Mouse (Mus musculus) MEL (cell line): ENCODE data around the gene Azi2. TPM values are rescaled to one million over a fixed set of nuclear protein-coding genes. Genes with fewer than 3 reads are reported as not detected.

Experiments used
- DNase-seq: peaks from one replicate; pipeline ENCODE4 v3.0.0; 2011; ENCODE audit warnings: low read depth, low spot score
- H3K27ac ChIP-seq: 2 replicates; pipeline ENCODE4 v1.5.1; 2012; ENCODE audit warnings: low read depth, mild to moderate bottlenecking, control low read depth, low read length, moderate library complexity; ENCODE audit not compliant: control insufficient read depth
- H3K27me3 ChIP-seq, 2 experiments: fragments of 150-350 bp in 1 of 2; sonication (generic) in 1 of 2; 2 replicates each; pipeline ENCODE4 v1.6.1; 2012; ENCODE audit warnings: low read length in 2 of 2, mild to moderate bottlenecking in 2 of 2, improper control_type of control experiment in 1 of 2, moderate library complexity in 1 of 2; ENCODE audit not compliant: insufficient read depth in 2 of 2, control insufficient read depth in 1 of 2
- H3K36me3 ChIP-seq, 2 experiments: 2 replicates each; pipeline ENCODE4 v1.6.1; 2012 to 2014; ENCODE audit warnings: low read length in 2 of 2, improper control_type of control experiment in 1 of 2, inconsistent platforms in 1 of 2, mild to moderate bottlenecking in 1 of 2; ENCODE audit not compliant: insufficient read depth in 2 of 2, control insufficient read depth in 1 of 2
- H3K4me1 ChIP-seq, 2 experiments: fragments of 150-350 bp in 1 of 2; sonication (generic) in 1 of 2; 2 replicates each; pipeline ENCODE4 v1.6.1; 2012; ENCODE audit warnings: low read length in 2 of 2, improper control_type of control experiment in 1 of 2, mild to moderate bottlenecking in 1 of 2; ENCODE audit not compliant: insufficient read depth in 2 of 2, control insufficient read depth in 1 of 2
- H3K4me3 ChIP-seq, 2 experiments: fragments of 150-350 bp in 1 of 2; sonication (generic) in 1 of 2; 2 replicates each; pipeline ENCODE4 v1.5.1; 2012; ENCODE audit warnings: low read depth in 2 of 2, low read length in 2 of 2, mild to moderate bottlenecking in 2 of 2, moderate library complexity in 2 of 2, control low read depth in 1 of 2, improper control_type of control experiment in 1 of 2; ENCODE audit not compliant: control insufficient read depth in 1 of 2, insufficient read depth in 1 of 2
- H3K79me2 ChIP-seq: 2 replicates; pipeline ENCODE4 v1.6.1; 2012; ENCODE audit warnings: mild to moderate bottlenecking, low read length, moderate library complexity; ENCODE audit not compliant: control insufficient read depth, poor library complexity, insufficient read depth
- H3K9ac ChIP-seq: 2 replicates; pipeline ENCODE4 v1.6.1; 2012; ENCODE audit warnings: low read depth, mild to moderate bottlenecking, control low read depth, low read length, moderate library complexity; ENCODE audit not compliant: control insufficient read depth, poor library complexity, severe bottlenecking
- H3K9me3 ChIP-seq: fragments of 150-350 bp; sonication (generic); replicated peaks from 2 replicates; pipeline ENCODE4 v1.6.1; 2012; ENCODE audit warnings: mild to moderate bottlenecking, low read length, improper control_type of control experiment, moderate library complexity; ENCODE audit not compliant: insufficient read depth
- BHLHE40 ChIP-seq: IDR thresholded peaks from 2 replicates; pipeline ENCODE4 v1.6.1; 2012; ENCODE audit warnings: low read depth, mild to moderate bottlenecking, inconsistent platforms, low read length, improper control_type of control experiment, borderline replicate concordance
- CHD1 ChIP-seq: IDR thresholded peaks from 2 replicates; pipeline ENCODE4 v1.6.1; 2012; ENCODE audit warnings: low read depth, mild to moderate bottlenecking, inconsistent platforms, low read length, improper control_type of control experiment
- EP300 ChIP-seq, 2 experiments: IDR thresholded peaks; 2 replicates each; pipeline ENCODE4 v1.6.1; 2011; ENCODE audit warnings: improper control_type of control experiment in 2 of 2, low read length in 2 of 2, low read depth in 1 of 2, mild to moderate bottlenecking in 1 of 2
- ETS1 ChIP-seq: IDR thresholded peaks from 2 replicates; pipeline ENCODE4 v1.6.1; 2012; ENCODE audit warnings: low read depth, mild to moderate bottlenecking, inconsistent platforms, low read length, improper control_type of control experiment, moderate library complexity
- GABPA ChIP-seq: IDR thresholded peaks from 2 replicates; pipeline ENCODE4 v1.6.1; 2012; ENCODE audit warnings: low read depth, mild to moderate bottlenecking, inconsistent platforms, low read length, improper control_type of control experiment, moderate library complexity
- GATA1 ChIP-seq: IDR thresholded peaks from 2 replicates; pipeline ENCODE4 v1.6.1; 2011; ENCODE audit warnings: low read depth, low read length, improper control_type of control experiment
- MAFK ChIP-seq: IDR thresholded peaks from 2 replicates; pipeline ENCODE4 v1.6.1; 2011; ENCODE audit warnings: low read depth, mild to moderate bottlenecking, low read length, improper control_type of control experiment, borderline replicate concordance
- MAZ ChIP-seq: IDR thresholded peaks from 2 replicates; pipeline ENCODE4 v1.6.1; 2012; ENCODE audit warnings: low read depth, mild to moderate bottlenecking, inconsistent platforms, low read length, improper control_type of control experiment
- MXI1 ChIP-seq: IDR thresholded peaks from 2 replicates; pipeline ENCODE4 v1.6.1; 2011; ENCODE audit warnings: mild to moderate bottlenecking, low read depth, low read length, improper control_type of control experiment
- MYB ChIP-seq: IDR thresholded peaks from 2 replicates; pipeline ENCODE4 v1.6.1; 2011; ENCODE audit warnings: mild to moderate bottlenecking, low read depth, low read length, improper control_type of control experiment
- MYC ChIP-seq: IDR thresholded peaks from 2 replicates; pipeline ENCODE4 v1.6.1; 2011; ENCODE audit warnings: low read depth, mild to moderate bottlenecking, low read length, improper control_type of control experiment, moderate library complexity
- NELFE ChIP-seq: IDR thresholded peaks from 2 replicates; pipeline ENCODE4 v1.6.1; 2011; ENCODE audit warnings: low read depth, low read length, improper control_type of control experiment
- SIN3A ChIP-seq: IDR thresholded peaks from 2 replicates; pipeline ENCODE4 v1.6.1; 2012; ENCODE audit warnings: low read length, improper control_type of control experiment, inconsistent platforms
- SMC3 ChIP-seq: IDR thresholded peaks from 2 replicates; pipeline ENCODE4 v1.6.1; 2011; ENCODE audit warnings: low read depth, low read length, improper control_type of control experiment
- TCF12 ChIP-seq: IDR thresholded peaks from 2 replicates; pipeline ENCODE4 v1.6.1; 2014; ENCODE audit warnings: low read depth, mild to moderate bottlenecking, inconsistent platforms, low read length, improper control_type of control experiment, moderate library complexity
- USF2 ChIP-seq, 2 experiments: IDR thresholded peaks; 2 replicates each; pipeline ENCODE4 v1.6.1; 2011 to 2012; ENCODE audit warnings: improper control_type of control experiment in 2 of 2, low read length in 2 of 2, borderline replicate concordance in 1 of 2, inconsistent platforms in 1 of 2, low read depth in 1 of 2, mild to moderate bottlenecking in 1 of 2; ENCODE audit not compliant: insufficient read depth in 1 of 2
- ZKSCAN1 ChIP-seq: IDR thresholded peaks from 2 replicates; pipeline ENCODE4 v1.6.1; 2012; ENCODE audit warnings: low read depth, mild to moderate bottlenecking, inconsistent platforms, low read length, improper control_type of control experiment, moderate library complexity
- polyA plus RNA-seq, 2 experiments: library from polyadenylated mRNA; stranded (reverse) in 1 of 2; unstranded in 1 of 2; fragments of >175 nt in 1 of 2; fragments of >200 nt in 1 of 2; gene quantifications; 2 replicates each; pipeline versions ENCODE4 v1.2.1 to v1.2.4; 2012; ENCODE audit warnings: low replicate concordance in 2 of 2, low read depth in 1 of 2; ENCODE audit not compliant: insufficient read length in 2 of 2, insufficient read depth in 1 of 2, missing spikeins in 1 of 2
- total RNA-seq: library from RNA; depleted of rRNA; stranded (reverse); fragments of 300-350 nt; gene quantifications from 2 replicates; pipeline ENCODE4 v1.2.3, GENCODE M21; 2012

Gene Azi2
- total and polyA plus RNA-seq, 3 experiments: 51.8 to 546 (median 60.7) TPM

DNA sequence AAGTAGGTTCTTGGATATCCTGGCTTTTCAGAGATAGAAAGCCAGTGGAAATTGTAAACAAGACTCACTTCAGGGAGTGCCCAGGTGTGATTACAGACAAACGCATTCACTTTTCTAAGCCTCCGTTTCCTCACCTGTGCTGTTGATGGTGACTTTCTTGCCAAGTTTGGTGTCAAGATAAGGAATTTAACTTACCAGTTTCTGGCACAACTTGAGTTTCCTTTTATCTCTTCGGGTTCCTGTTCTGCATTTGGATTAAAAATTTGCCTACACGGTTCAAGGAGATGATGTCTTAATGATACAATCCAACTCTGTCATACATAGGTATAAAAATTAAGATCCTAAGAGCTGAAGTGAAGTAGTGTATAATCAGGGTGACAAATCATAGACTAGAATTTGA, 2.4 kb downstream of the Azi2 start:
- peaks cover 10 to 22% of the 10 kb centered on the region in 2 experiments for H3K36me3 ChIP-seq
- TF ChIP-seq TCF12: peak; percentile 69
- peak; percentile 83 for TF ChIP-seq GATA1
- TF ChIP-seq MXI1: no peak
- TF ChIP-seq EP300 (IDR thresholded peaks at IDR 0.05; ENCODE audit: low read depth in 1 of 2, low read length in 2 of 2): peak; percentile 59 to 79; a peak in 3 of 4 replicates
- no peak for TF ChIP-seq NELFE
- TF ChIP-seq MYC: peak; percentile 38; the same call in 1 of the 2 replicates
- peak; percentile 49 for TF ChIP-seq SIN3A
- 0 out of 2 replicates have a peak, but pooled peaks have one; percentile 5 for TF ChIP-seq MAFK
- TF ChIP-seq USF2 (IDR thresholded peaks at IDR 0.05; ENCODE audit: borderline replicate concordance in 1 of 2, insufficient read depth in 1 of 2, low read depth in 1 of 2, low read length in 2 of 2): no peak
- TF ChIP-seq ETS1: peak; percentile 64; the same call in 1 of the 2 replicates
- TF ChIP-seq, all 39 proteins: peak for 7
- Histone ChIP-seq H3K27ac (no peak overlapping the region), H3K79me2 (peaks cover 39% of the 10 kb centered on the region), H3K4me1 (peaks cover 11 to 15% of the 10 kb centered on the region in 2 experiments), H3K4me3 (peak overlapping the region; percentile 6 to 57; a peak in 2 of 4 replicates), H3K27me3 (no peaks in the 10 kb centered on the region), H3K9ac (no peak overlapping the region), H3K9me3 (no peaks in the 10 kb centered on the region)
- peak; percentile 50 for DNase-seq

DNA sequence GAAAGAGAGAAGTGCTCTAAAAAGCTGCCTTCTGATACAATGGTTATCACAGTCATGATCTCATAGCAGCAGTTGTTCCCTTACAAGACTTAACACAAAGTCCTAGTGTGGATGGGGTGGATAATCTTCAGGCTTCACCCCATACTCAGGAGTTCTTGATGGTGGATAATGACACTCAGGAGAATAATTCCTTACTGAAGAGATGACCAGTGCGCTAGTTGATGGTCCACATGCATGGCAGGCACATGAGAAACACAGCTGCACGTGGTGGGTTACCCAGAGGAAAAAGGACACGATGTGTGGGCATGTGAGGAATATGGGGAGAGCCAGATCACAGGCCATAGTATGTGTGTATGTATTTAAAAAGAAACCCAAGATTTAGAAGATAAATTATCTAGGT, 3.3 kb downstream of the Azi2 start:
- Histone ChIP-seq H3K27me3 (no peaks in the 10 kb centered on the region), H3K36me3 (peaks cover 16 to 22% of the 10 kb centered on the region in 2 experiments), H3K79me2 (peaks cover 39% of the 10 kb centered on the region), H3K27ac (no peak overlapping the region), H3K4me3 (no peak overlapping the region), H3K9ac (no peak overlapping the region), H3K4me1 (peaks cover 11 to 15% of the 10 kb centered on the region in 2 experiments), H3K9me3 (no peaks in the 10 kb centered on the region)
- TF ChIP-seq CHD1: no peak
- peak; percentile 38; the same call in 1 of the 2 replicates for TF ChIP-seq GATA1
- DNase-seq: no peak

DNA sequence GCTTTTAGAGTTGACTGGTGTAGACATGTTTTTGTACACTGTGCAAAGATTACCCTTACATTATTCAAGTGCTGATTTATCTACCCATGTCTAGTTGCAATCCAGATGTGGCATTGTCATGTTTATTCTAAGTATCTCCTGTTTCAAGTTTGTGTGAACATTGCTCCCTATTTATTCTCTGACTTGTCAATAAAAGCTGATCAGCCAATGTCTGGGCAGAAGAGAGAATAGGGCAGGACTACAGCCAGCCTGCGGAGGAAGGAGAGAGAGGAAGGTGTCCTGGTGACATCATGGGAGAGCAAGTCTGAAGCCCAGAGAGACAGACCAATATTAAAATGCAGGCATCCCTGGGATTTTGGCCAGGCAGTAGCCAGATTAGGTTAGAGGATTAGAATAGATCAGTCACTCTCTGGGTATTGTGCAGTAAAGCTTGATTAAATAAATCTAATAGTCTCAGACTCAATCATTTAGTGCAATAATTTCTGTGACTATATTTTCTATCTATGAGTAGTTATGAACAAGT, 4.8 kb downstream of the Azi2 start:
- peaks cover 11 to 12% of the 10 kb centered on the region in 2 experiments for H3K4me1 ChIP-seq
- H3K79me2 ChIP-seq: peaks cover 39% of the 10 kb centered on the region
- H3K9ac ChIP-seq: no peak overlapping the region
- no peaks in the 10 kb centered on the region for H3K9me3 ChIP-seq
- no peaks in the 10 kb centered on the region for H3K27me3 ChIP-seq
- TF ChIP-seq GABPA: no peak
- no peak for TF ChIP-seq BHLHE40
- no peak for TF ChIP-seq ZKSCAN1
- no peak for TF ChIP-seq CHD1
- TF ChIP-seq MYB: no peak
- TF ChIP-seq MYC: no peak
- TF ChIP-seq SMC3: no peak
- TF ChIP-seq MAZ: no peak
- no peak overlapping the region for H3K27ac ChIP-seq
- no peak for DNase-seq
- peaks cover 19 to 29% of the 10 kb centered on the region in 2 experiments for H3K36me3 ChIP-seq
- H3K4me3 ChIP-seq: no peak overlapping the region
